15 mouse cellular contexts compared by ENCODE assay signal in the genomic region with DNA sequence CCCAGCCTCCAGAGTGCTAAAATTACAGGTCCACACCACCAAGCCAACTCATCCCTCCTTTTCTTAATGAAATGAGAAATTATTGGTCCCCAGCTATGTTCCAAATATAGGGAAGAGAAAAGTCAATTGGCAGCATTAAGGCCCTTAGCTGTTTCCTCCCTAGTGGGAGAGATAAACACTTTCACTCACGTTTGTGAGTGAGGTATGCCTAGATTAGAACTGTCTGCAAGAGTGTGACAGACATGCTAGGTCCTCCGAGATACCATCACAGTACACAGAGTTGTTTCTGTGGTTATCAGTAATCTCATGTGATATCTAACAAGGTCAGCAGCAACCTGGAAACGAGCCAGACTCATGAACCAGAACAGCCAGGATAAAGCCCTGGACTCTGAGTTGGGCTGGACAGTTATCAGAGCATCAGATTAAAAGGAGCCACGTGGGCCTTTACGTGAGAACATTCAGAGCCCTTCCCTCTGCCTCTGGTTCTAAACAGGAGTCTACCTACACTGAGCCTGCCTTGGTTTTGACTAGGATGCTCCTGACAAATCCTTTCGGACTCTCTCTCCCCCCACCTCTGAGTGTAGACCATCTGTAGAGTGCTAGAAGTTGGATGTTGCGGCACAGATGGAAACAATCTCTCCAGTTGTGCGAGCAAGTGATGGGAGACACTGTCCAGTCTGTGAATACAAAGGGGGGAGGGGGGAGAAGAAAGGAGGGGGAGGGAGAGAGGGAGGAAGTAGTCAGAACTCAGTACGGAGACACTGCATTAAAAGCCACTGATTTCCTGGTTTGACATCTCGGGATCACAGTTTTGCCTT.
DNase-seq lines count a peak whose midpoint lies in the region; ATAC-seq lines count a peak whose summit lies in the region.
"Had no signal": no experiment of that assay in that cellular context is flagged by ENCODE, and none has a peak within 500 bp of the region (broad histone marks: within the 10 kb centered on the region; RNA-seq: fewer than 3 reads in every experiment).

No protein-coding gene starts in this region.

- H3K9me3 ChIP-seq in kidney, embryonic 14.5 days (ENCODE audit: control insufficient read depth, low read length) = no peaks in the 10 kb centered on the region
- H3K9me3 ChIP-seq in midbrain, embryonic 11.5 days (ENCODE audit: control insufficient read depth, low read length) = no peaks in the 10 kb centered on the region
- H3K9me3 ChIP-seq: embryonic facial prominence, embryonic 13.5 days; hindbrain, embryonic 15.5 days; liver, embryonic 13.5 days; megakaryocyte, embryonic 14.5 days had no signal

- H3K9ac ChIP-seq in kidney, embryonic 14.5 days (ENCODE audit: low read depth, low read length) = no peak overlapping the region
- H3K9ac ChIP-seq in midbrain, embryonic 11.5 days (ENCODE audit: low read length) = no peak overlapping the region
- H3K9ac ChIP-seq: embryonic facial prominence, embryonic 13.5 days; hindbrain, embryonic 15.5 days; liver, embryonic 13.5 days had no signal

- no peak overlapping the region for H3K27ac ChIP-seq in kidney, embryonic 14.5 days (ENCODE audit: low read depth, low read length)
- H3K27ac ChIP-seq in midbrain, embryonic 11.5 days (ENCODE audit: low read depth, low read length) = no peak overlapping the region
- H3K27ac ChIP-seq: embryonic facial prominence, embryonic 13.5 days; heart, adult 2 months; hindbrain, embryonic 15.5 days; liver, embryonic 13.5 days had no signal

- ATAC-seq in kidney, embryonic 14.5 days (ENCODE audit: low FRiP score, low TSS enrichment) = no peak
- no peak for ATAC-seq in midbrain, embryonic 11.5 days (ENCODE audit: low FRiP score)
- ATAC-seq: activated CD4-positive, CD25-positive, alpha-beta regulatory T cell, adult 4 months had no signal

- no peak overlapping the region for H3K4me3 ChIP-seq in kidney, embryonic 14.5 days (ENCODE audit: low read length)
- H3K4me3 ChIP-seq in midbrain, embryonic 11.5 days (ENCODE audit: low read depth, low read length) = no peak overlapping the region
- H3K4me3 ChIP-seq: embryonic facial prominence, embryonic 13.5 days; heart, adult 2 months; hindbrain, embryonic 15.5 days; liver, embryonic 13.5 days; megakaryocyte, embryonic 14.5 days had no signal

- no peaks in the 10 kb centered on the region for H3K27me3 ChIP-seq in kidney, embryonic 14.5 days (ENCODE audit: control insufficient read depth, insufficient read depth, low read length)
- H3K27me3 ChIP-seq in midbrain, embryonic 11.5 days (ENCODE audit: control insufficient read depth, insufficient read depth, low read length) = no peaks in the 10 kb centered on the region
- H3K27me3 ChIP-seq: hindbrain, embryonic 15.5 days; liver, embryonic 13.5 days had no signal

- H3K36me3 ChIP-seq in kidney, embryonic 14.5 days (ENCODE audit: control insufficient read depth, insufficient read depth, low read length) = no peaks in the 10 kb centered on the region
- H3K36me3 ChIP-seq in midbrain, embryonic 11.5 days (ENCODE audit: control insufficient read depth, insufficient read depth, low read length) = no peaks in the 10 kb centered on the region
- H3K36me3 ChIP-seq: embryonic facial prominence, embryonic 13.5 days; hindbrain, embryonic 15.5 days; liver, embryonic 13.5 days had no signal

- WGBS in kidney, embryonic 14.5 days = 52% methylated on average over 10 of the region's 10 CpGs
- 70% methylated on average over 10 of the region's 10 CpGs for WGBS in midbrain, embryonic 11.5 days

- H3K4me1 ChIP-seq in kidney, embryonic 14.5 days (ENCODE audit: control insufficient read depth, insufficient read depth, low read length) = no peaks in the 10 kb centered on the region
- H3K4me1 ChIP-seq in midbrain, embryonic 11.5 days (ENCODE audit: control insufficient read depth, insufficient read depth, low read length) = no peaks in the 10 kb centered on the region
- H3K4me1 ChIP-seq: hindbrain, embryonic 15.5 days had no signal

- peak; percentile 16 for DNase-seq in kidney, adult 18-20 months
- DNase-seq in testis, postnatal 14 days (ENCODE audit: low spot score) = peak; percentile 15
- no peak for DNase-seq in testis, postnatal 10 days (ENCODE audit: low spot score)
- peak; percentile 44 to 65 for DNase-seq in adrenal gland, postnatal 36 days
- DNase-seq in kidney, postnatal 4 days = peak; percentile 32 to 46
- no peak for DNase-seq in midbrain, embryonic 11.5 days (ENCODE audit: low spot score, missing footprints)
- no peak for DNase-seq in layer of hippocampus, postnatal 14 days (ENCODE audit: low spot score in 2 of 2)
- DNase-seq: heart, adult 2 months; heart, postnatal 14 days; liver, embryonic 13.5 days had no signal

- no peak overlapping the region for H3K4me2 ChIP-seq in kidney, embryonic 14.5 days (replicated peaks; ENCODE audit: low read depth, low read length)
- H3K4me2 ChIP-seq in midbrain, embryonic 11.5 days = no peak overlapping the region
- H3K4me2 ChIP-seq: embryonic facial prominence, embryonic 13.5 days; hindbrain, embryonic 15.5 days; liver, embryonic 13.5 days had no signal

Comparison
In these comparisons a context has a peak if more than half of its experiments do, and no peak if none do; other contexts are left out.
1. DNase-seq: peak in kidney, adult 18-20 months (single experiment), testis, postnatal 14 days (single experiment), adrenal gland, postnatal 36 days (2 of 2) and kidney, postnatal 4 days (2 of 2); none in testis, postnatal 10 days (single experiment), midbrain, embryonic 11.5 days (single experiment) and layer of hippocampus, postnatal 14 days (0 of 2).